Mouse (Mus musculus) midbrain, embryonic 16.5 days (tissue): ENCODE results near the gene 9530053A07Rik. TPM values are rescaled to one million over a fixed set of nuclear protein-coding genes. Genes with fewer than 3 reads are reported as not detected.
"Not testable (repeated sequence)": the region's sequence is repeated elsewhere in the genome, so short reads cannot be mapped to it uniquely, and the experiment has no call there.

Experiments used
- ATAC-seq: fragments of 200-750 bp; cut with Nextera tagmentation; 2 replicates; pipeline ENCODE4 v1.8.0; 2017; ENCODE audit warnings: moderate TSS enrichment
- H3K27ac ChIP-seq: fragments of 300-500 bp; sonication (generic); 2 replicates; pipeline ENCODE4 v1.5.1; 2014; ENCODE audit warnings: mild to moderate bottlenecking, low read length, mixed read lengths
- H3K27me3 ChIP-seq: fragments of 300-500 bp; sonication (generic); 2 replicates; pipeline ENCODE4 v1.6.1; 2014; ENCODE audit warnings: low read depth, low read length, mixed read lengths; ENCODE audit not compliant: control insufficient read depth, insufficient read depth
- H3K36me3 ChIP-seq: fragments of 300-500 bp; sonication (generic); 2 replicates; pipeline ENCODE4 v1.6.1; 2014; ENCODE audit warnings: mild to moderate bottlenecking, low read length, moderate library complexity, mixed read lengths; ENCODE audit not compliant: control insufficient read depth, insufficient read depth
- H3K4me1 ChIP-seq: fragments of 300-500 bp; sonication (generic); 2 replicates; pipeline ENCODE4 v1.6.1; 2014; ENCODE audit warnings: mild to moderate bottlenecking, low read length, mixed read lengths; ENCODE audit not compliant: control insufficient read depth, insufficient read depth
- H3K4me2 ChIP-seq: fragments of 300-500 bp; sonication (generic); 2 replicates; pipeline ENCODE4 v1.6.1; 2014; ENCODE audit warnings: mild to moderate bottlenecking, low read length, mixed read lengths
- H3K4me3 ChIP-seq: fragments of 300-500 bp; sonication (generic); 2 replicates; pipeline ENCODE4 v1.5.1; 2014; ENCODE audit warnings: low read depth, mild to moderate bottlenecking, low read length, moderate library complexity, mixed read lengths
- H3K9ac ChIP-seq: fragments of 300-500 bp; sonication (generic); 2 replicates; pipeline ENCODE4 v1.6.1; 2014; ENCODE audit warnings: low read depth, low read length, mixed read lengths
- H3K9me3 ChIP-seq: fragments of 300-500 bp; sonication (generic); replicated peaks from 2 replicates; pipeline ENCODE4 v1.6.1; 2014; ENCODE audit warnings: mild to moderate bottlenecking, low read length, mixed read lengths; ENCODE audit not compliant: control insufficient read depth, poor library complexity, severe bottlenecking
- WGBS: fragments of 180-500 bp; shearing (Covaris S2); extraction: QIAGEN DNeasy Blood & Tissue Kit; methylation state at CpG from one replicate; pipeline ENCODE4 v1.1.7; 2014; 5-methylcytosine and 5-hydroxymethylcytosine counted together
- polyA plus RNA-seq: library from polyadenylated mRNA; unstranded; fragments of >200 nt; fragmentation: Nextera tagmentation; extraction: Ambion mirVana; gene quantifications from 2 replicates; pipeline ENCODE4 v1.2.1, GENCODE M21; 2015

Gene 9530053A07Rik
- 0.03 and 0.07 TPM in 2 replicates for polyA plus RNA-seq

DNA sequence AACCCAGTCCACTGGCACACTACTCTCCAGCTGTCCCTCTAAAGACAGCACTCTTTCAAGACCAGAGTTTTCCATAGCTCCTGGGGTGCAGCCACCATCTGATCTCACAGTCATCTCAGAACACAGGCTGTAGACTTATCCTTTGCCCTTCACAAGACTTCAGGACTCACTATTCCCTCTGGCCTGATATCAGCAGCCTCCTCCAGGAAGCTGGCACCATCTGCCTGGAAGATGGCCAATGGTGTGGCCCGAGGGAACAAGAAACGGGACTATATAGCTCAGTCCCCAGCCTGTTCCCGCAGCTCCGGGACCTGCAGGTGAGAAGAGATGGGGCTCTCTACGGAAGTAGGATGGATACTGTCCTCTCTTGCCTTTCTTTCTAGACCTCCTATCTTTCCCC, at the start of gene 9530053A07Rik:
TSS of gene 9530053A07Rik (plus strand) at position 301 of the 400 bp plus-strand sequence.
- Histone ChIP-seq H3K4me3 (no peak within 1 kb of the TSS), H3K27ac (no peak within 1 kb of the TSS), H3K36me3 (no peaks in the 10 kb centered on the region), H3K9ac (no peak within 1 kb of the TSS), H3K9me3 (no peaks in the 10 kb centered on the region), H3K4me1 (no peaks in the 10 kb centered on the region), H3K4me2 (no peak within 1 kb of the TSS), H3K27me3 (no peaks in the 10 kb centered on the region)
- ATAC-seq = no peak
- 86% methylated on average over 5 of the region's 5 CpGs for WGBS

DNA sequence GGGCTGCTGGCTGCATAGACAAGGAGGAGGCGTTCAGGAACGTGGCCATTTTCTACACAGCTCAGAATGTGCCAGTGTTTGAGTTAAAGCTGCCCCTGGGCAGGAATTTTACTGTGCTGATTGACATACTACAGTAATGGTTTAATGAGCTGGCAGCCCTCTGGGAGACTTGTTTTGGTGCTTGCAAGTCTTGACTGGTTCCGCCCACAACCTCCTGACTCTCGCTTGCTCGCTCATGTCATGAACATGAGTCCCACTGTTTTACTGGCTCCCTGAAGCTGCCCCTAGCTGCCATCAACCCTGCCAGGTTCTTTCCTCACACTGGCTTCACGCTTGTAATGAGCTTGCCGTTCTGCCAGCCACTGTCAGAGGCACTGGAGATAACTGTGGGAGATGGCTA, 45.1 kb upstream of the 9530053A07Rik start:
- H3K36me3 ChIP-seq = no peaks in the 10 kb centered on the region
- H3K4me1 ChIP-seq = no peaks in the 10 kb centered on the region
- no peak for ATAC-seq
- H3K9ac ChIP-seq = no peak overlapping the region
- H3K9me3 ChIP-seq = no peaks in the 10 kb centered on the region
- no peak overlapping the region for H3K4me3 ChIP-seq
- H3K27me3 ChIP-seq = no peaks in the 10 kb centered on the region
- no peak overlapping the region for H3K27ac ChIP-seq
- WGBS = 80% methylated on average over 7 of the region's 7 CpGs
- no peak overlapping the region for H3K4me2 ChIP-seq

DNA sequence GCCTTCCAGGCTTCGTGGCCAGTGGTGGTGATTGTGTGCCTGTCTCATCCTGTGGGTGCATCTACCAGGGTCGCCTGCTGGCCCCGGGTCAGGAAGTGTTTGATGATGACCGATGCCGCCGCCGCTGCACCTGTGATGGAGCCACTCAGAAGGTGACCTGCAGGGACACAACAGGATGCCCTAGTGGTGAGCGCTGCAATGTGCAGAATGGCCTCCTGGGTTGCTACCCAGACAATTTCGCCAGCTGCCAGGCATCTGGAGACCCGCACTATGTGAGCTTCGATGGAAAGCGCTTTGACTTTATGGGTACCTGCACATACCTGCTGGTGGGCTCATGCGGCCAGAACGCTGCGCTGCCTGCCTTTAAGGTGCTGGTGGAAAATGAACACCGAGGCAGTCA, 43.0 kb upstream of the 9530053A07Rik start:
- ATAC-seq = no peak
- H3K9me3 ChIP-seq = no peaks in the 10 kb centered on the region
- H3K4me1 ChIP-seq = no peaks in the 10 kb centered on the region
- H3K36me3 ChIP-seq = no peaks in the 10 kb centered on the region
- H3K4me2 ChIP-seq = no peak overlapping the region
- no peak overlapping the region for H3K4me3 ChIP-seq
- no peak overlapping the region for H3K27ac ChIP-seq
- H3K9ac ChIP-seq = no peak overlapping the region
- WGBS = 86% methylated on average over 16 of the region's 16 CpGs
- no peaks in the 10 kb centered on the region for H3K27me3 ChIP-seq

DNA sequence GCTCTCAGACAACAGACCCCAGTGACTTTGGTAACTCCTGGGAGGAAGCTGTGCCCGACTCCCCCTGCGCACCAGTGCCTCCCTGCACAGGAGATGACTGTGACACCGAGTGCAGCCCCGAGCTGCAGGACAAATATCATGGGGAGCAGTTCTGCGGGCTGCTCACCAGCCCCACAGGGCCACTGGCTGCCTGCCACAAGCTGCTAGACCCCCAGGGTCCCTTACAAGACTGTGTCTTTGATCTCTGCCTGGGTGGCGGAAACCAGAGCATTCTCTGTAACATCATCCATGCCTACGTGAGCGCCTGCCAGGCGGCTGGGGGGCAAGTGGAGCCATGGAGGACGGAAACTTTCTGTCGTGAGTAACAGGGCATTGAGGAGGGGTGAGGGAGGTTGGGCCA, 35.7 kb upstream of the 9530053A07Rik start:
- no peaks in the 10 kb centered on the region for H3K27me3 ChIP-seq
- no peak overlapping the region for H3K9ac ChIP-seq
- no peaks in the 10 kb centered on the region for H3K36me3 ChIP-seq
- H3K4me1 ChIP-seq = no peaks in the 10 kb centered on the region
- no peak overlapping the region for H3K27ac ChIP-seq
- 47% methylated on average over 11 of the region's 11 CpGs for WGBS
- no peak overlapping the region for H3K4me2 ChIP-seq
- H3K4me3 ChIP-seq = no peak overlapping the region
- 0 out of 2 replicates have a peak, but pooled peaks cover under 1% of the 10 kb centered on the region for H3K9me3 ChIP-seq
- no peak for ATAC-seq

DNA sequence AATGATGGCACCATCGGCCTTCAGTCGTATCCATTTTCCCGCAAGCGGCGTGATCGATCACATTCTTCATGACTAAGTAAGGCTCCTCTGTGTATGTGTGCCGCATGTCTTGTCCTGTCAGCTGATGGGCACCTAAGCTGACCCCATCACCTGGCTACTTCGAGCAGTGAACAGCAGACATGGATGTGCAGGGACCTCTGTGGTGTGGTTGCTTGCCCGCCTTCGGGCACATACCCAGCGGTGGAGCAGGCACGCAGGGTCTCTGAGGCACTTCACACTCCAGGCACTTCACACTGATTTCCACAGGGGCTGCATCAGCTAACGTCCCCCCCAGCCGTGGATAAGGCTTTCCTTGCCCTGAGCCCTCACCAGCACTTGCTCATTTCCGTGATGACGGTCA, 30.2 kb upstream of the 9530053A07Rik start:
- Histone ChIP-seq H3K36me3 (no peaks in the 10 kb centered on the region), H3K27ac (no peak overlapping the region), H3K4me3 (no peak overlapping the region), H3K27me3 (no peaks in the 10 kb centered on the region), H3K9me3 (peaks cover 11% of the 10 kb centered on the region; the same call in 1 of the 2 replicates), H3K4me1 (no peaks in the 10 kb centered on the region), H3K9ac (no peak overlapping the region), H3K4me2 (no peak overlapping the region)
- ATAC-seq = no peak
- 95% methylated on average over 16 of the region's 16 CpGs for WGBS

DNA sequence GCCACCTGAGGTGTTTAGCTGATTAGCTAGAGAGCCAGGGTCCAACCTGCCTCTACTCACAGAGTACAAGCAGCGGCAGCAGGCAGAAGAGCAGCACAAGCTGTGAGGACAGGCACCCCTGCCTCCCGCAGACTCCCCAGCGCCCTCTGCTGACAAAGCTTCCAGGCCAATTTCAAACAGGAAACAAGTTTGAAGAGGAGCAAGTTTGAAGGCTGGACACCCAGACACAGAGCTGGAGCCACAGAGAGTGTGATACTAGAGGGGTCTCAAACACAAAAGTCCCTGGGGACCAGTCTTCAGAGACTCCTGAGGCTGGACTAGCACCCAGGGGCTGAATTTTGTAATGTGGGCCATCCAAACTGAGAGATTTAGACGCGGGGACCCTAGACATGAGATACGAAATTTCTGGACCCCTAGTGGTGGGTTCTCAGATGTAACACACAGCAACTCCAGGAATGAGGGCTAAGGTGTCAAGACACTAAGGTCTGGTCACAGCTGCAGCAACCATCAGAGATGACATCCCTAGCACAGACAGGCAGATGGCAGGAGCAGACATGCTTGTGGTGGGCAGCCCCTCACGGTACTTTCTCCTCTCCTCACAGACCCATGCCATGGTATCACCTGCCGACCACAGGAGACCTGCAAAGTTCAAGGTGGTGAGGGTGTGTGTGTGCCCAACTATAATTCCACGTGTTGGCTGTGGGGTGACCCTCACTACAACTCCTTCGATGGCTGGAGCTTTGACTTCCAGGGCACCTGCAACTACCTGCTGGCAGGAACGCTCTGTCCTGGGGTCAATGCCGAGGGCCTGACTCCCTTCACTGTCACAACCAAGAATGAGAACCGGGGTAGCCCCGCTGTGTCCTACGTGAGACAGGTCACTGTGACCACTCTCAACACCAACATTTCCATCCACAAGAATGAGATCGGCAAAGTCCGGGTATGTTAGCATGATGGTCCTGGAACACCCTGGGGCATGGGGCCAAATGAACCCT, 28.4 kb upstream of the 9530053A07Rik start:
- no peak for ATAC-seq
- WGBS = 68% methylated on average over 17 of the region's 17 CpGs

DNA sequence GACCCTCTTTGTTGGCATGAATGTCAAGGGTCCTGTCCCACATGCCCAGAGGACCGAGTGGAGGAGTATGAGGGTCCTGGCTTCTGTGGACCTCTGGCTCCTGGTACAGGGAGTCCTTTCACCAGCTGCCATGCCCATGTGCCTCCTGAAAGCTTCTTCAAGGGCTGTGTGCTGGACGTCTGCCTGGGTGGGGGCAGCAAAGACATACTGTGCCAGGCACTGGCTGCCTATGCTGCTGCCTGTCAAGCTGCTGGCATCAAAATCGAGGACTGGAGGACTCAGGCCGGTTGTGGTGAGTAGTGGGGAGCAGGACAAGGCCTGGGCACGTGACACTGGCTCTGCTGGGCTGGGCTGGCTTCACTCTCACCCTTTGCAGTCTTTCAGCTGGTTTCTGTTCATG, 26.3 kb upstream of the 9530053A07Rik start:
- H3K9ac ChIP-seq, H3K27ac ChIP-seq, H3K4me2 ChIP-seq, H3K4me1 ChIP-seq, H3K36me3 ChIP-seq, H3K4me3 ChIP-seq, ATAC-seq, H3K27me3 ChIP-seq: not testable (repeated sequence)
- peaks cover 11% of the 10 kb centered on the region; the same call in 1 of the 2 replicates for H3K9me3 ChIP-seq
- 45% methylated on average over 4 of the region's 5 CpGs for WGBS

More for the DNA sequence above, 28.4 kb upstream of the 9530053A07Rik start:
- Histone ChIP-seq H3K27ac (no peak overlapping the region), H3K36me3 (no peaks in the 10 kb centered on the region), H3K9me3 (peaks cover 11% of the 10 kb centered on the region; the same call in 1 of the 2 replicates), H3K9ac (no peak overlapping the region), H3K27me3 (no peaks in the 10 kb centered on the region), H3K4me1 (peaks cover 3% of the 10 kb centered on the region; the same call in 1 of the 2 replicates), H3K4me2 (no peak overlapping the region), H3K4me3 (no peak overlapping the region)

DNA sequence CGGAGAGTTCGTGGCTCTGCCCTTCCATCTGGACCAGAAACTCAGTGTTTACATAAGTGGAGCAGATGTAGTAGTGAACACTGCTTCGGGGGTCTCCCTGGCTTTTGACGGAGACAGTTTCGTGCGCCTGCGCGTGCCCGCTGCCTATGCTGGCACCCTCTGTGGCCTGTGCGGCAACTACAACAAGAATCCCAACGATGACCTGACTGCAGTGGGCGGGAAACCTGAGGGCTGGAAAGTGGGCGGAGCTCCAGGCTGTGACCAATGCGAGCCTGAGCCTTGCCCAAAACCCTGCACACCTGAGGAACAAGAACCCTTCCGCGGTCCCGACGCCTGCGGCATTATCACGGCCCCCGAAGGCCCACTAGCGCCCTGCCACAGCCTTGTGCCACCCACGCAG, 24.6 kb upstream of the 9530053A07Rik start:
- peak overlapping the region; percentile 57 for H3K4me2 ChIP-seq
- H3K9ac ChIP-seq = peak overlapping the region; percentile 53
- H3K36me3 ChIP-seq = no peaks in the 10 kb centered on the region
- ATAC-seq = peak; percentile 82
- no peak overlapping the region for H3K27ac ChIP-seq
- 7% methylated on average over 23 of the region's 23 CpGs for WGBS
- H3K4me1 ChIP-seq = peaks cover 3% of the 10 kb centered on the region; the same call in 1 of the 2 replicates
- no peaks in the 10 kb centered on the region for H3K9me3 ChIP-seq
- no peaks in the 10 kb centered on the region for H3K27me3 ChIP-seq
- peak overlapping the region; percentile 31 for H3K4me3 ChIP-seq

DNA sequence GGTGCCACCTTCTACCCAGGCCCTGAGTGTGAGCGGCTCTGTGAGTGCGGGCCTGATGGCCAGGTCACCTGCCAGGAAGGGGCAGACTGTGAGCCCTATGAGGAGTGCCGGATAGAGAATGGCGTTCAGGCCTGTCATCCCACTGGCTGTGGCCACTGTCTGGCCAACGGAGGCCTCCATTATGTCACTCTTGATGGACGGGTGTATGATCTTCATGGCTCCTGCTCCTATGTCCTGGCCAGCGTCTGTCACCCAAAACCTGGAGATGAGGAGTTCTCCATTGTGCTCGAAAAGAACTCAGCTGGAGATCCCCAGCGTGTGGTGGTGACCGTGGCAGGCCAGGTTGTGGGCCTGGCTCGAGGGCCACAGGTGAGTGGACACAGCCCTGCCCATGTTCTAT, 23.0 kb upstream of the 9530053A07Rik start:
- Histone ChIP-seq H3K36me3 (no peaks in the 10 kb centered on the region), H3K4me2 (no peak overlapping the region), H3K27me3 (no peaks in the 10 kb centered on the region), H3K9me3 (no peaks in the 10 kb centered on the region), H3K9ac (no peak overlapping the region), H3K4me1 (peaks cover 3% of the 10 kb centered on the region; the same call in 1 of the 2 replicates), H3K27ac (no peak overlapping the region), H3K4me3 (no peak overlapping the region)
- no peak for ATAC-seq
- 90% methylated on average over 11 of the region's 11 CpGs for WGBS
